Mouse (Mus musculus) effector memory CD4-positive, alpha-beta T cell, adult 7 months (primary cell): ENCODE results near the gene Cmya5. TPM values are rescaled to one million over a fixed set of nuclear protein-coding genes. Genes with fewer than 3 reads are reported as not detected.

ENCODE experiments used
- polyA plus RNA-seq: library from polyadenylated mRNA; unstranded; fragments of 100-300 nt; shearing (Covaris generic); gene quantifications from one replicate; pipeline ENCODE4 v1.2.1, GENCODE M21; 2017

Gene Cmya5
- polyA plus RNA-seq = 0.51 TPM

DNA sequence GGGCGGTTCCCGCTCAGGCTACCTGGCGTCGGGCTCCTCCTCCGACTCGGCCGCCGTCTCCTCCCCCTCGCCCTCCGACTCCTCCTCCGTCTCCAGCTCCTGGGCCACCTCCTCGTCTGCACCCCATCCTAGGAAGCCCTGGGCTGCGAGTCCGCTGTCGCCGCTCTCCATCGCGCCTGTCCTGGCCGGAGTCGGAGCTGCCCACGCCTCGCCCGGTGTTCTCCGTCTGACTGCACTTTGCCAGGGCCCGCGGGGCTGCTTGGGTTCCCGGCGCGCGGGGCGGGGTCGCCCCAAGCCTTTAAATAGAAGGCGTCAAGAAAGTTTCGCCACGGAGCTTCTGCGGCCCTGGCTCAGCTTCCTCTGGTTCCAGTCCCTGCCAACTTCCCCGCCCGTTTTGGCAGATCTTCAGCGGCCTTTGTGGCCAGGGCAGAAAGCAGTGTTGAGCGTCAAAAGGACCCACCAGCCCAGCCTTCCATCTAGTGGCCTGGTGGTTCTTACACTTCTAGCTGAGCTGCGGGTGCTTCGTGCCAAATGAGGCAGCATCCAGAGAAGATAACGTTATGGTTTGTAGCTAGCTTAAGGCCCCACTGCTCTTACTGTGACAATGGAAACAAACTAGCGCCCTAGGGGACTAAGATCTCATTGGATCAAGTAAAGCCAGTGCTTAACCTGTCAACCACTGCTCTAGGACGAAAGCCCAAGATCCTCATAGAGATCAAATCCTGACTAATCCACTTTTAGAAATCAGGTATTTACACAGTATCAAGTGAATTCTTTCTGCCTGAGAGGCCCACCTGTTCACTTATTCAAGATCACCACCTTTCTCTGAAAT is at the start of gene Cmya5:
Cmya5 (minus strand) TSS at position 389 of the 832 bp plus-strand sequence.

DNA sequence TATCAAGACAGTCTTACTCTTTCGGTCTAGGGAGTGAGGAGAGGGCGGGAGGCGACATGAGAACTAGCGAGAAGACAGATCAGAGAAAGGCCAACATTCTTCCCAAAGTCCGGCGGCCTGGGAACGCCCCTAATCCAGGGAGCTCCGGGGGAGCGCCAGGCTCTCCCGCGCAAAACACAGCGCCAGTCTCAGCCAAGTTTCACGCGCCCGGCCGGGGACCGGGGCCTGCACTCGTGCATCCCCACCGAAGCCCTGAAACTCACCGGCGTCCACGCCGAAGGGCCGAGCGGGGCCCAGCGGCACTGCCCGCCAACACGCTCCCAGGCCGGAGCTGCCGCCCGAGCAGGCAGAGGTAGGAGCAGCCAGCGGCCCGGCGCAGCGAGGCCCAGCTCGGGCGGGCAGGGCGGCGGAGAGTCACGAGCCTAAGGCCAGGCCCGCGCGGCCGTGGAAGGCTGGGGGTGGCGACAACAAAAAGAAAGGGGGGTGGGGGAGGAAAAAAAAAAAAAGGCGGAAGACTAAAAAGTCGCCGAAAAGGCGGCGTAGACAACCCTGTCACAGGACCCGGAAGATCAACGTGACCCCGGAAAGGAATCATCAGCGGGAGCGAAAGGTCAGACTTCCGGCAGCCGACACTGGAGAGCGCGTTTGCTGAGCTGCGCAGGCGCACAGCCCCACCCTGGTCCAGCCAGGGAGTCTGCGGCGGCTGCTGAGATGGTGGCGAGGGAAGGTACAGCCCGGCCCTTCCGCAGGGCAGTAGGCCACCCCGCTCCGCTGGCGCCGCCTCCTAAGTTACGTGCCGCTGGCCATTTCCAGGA is 47.5 kb upstream of the Cmya5 start, which contains the start of gene Tent2:
Tent2 (minus strand) TSS at position 555 of the 815 bp plus-strand sequence.

Other genes starting within 250 kb of the Cmya5 start
- gene Tent2, start 47.7 kb upstream of the Cmya5 start, polyA plus RNA-seq = 71.5 TPM
- 25.1 TPM for gene Homer1, start 154.9 kb upstream of the Cmya5 start, polyA plus RNA-seq